Mouse (Mus musculus) kidney, embryonic 16.5 days (tissue): ENCODE measurements at regions not wholly inside any gene's neighbourhood (a gene's known extent, or its start where the extent isn't known, plus 50 kb on each side); places are given as distances from the start of the nearest gene placed in this dataset.

Source experiments
- ATAC-seq: fragments of 200-750 bp; cut with Nextera tagmentation; 2 replicates; pipeline ENCODE4 v1.8.0; 2017; ENCODE audit warnings: moderate TSS enrichment; ENCODE audit not compliant: low FRiP score, low TSS enrichment
- H3K27ac ChIP-seq: fragments of 300-500 bp; sonication (generic); 2 replicates; pipeline ENCODE4 v1.5.1; 2014; ENCODE audit warnings: low read length
- H3K27me3 ChIP-seq: fragments of 300-500 bp; sonication (generic); 2 replicates; pipeline ENCODE4 v1.6.1; 2014; ENCODE audit warnings: low read length, control low read depth, mixed read lengths; ENCODE audit not compliant: insufficient read depth
- H3K36me3 ChIP-seq: fragments of 300-500 bp; sonication (generic); 2 replicates; pipeline ENCODE4 v1.6.1; 2014; ENCODE audit warnings: low read length, control low read depth, mixed read lengths; ENCODE audit not compliant: insufficient read depth
- H3K4me1 ChIP-seq: fragments of 300-500 bp; sonication (generic); 2 replicates; pipeline ENCODE4 v1.6.1; 2014; ENCODE audit warnings: low read length, control low read depth, mixed read lengths; ENCODE audit not compliant: insufficient read depth
- H3K4me2 ChIP-seq: fragments of 300-500 bp; sonication (generic); replicated peaks from 2 replicates; pipeline ENCODE4 v1.6.1; 2014; ENCODE audit warnings: low read depth, low read length
- H3K4me3 ChIP-seq: fragments of 300-500 bp; sonication (generic); 2 replicates; pipeline ENCODE4 v1.5.1; 2014; ENCODE audit warnings: mild to moderate bottlenecking, low read length
- H3K9ac ChIP-seq: fragments of 300-500 bp; sonication (generic); replicated peaks from 2 replicates; pipeline ENCODE4 v1.6.1; 2014; ENCODE audit warnings: low read length
- H3K9me3 ChIP-seq: fragments of 300-500 bp; sonication (generic); 2 replicates; pipeline ENCODE4 v1.6.1; 2016; ENCODE audit warnings: low read length, control low read depth
- WGBS: fragments of 180-500 bp; shearing (Covaris S2); extraction: QIAGEN DNeasy Blood & Tissue Kit; methylation state at CpG from one replicate; pipeline ENCODE4 v1.1.7; 2014; 5-methylcytosine and 5-hydroxymethylcytosine counted together

DNA sequence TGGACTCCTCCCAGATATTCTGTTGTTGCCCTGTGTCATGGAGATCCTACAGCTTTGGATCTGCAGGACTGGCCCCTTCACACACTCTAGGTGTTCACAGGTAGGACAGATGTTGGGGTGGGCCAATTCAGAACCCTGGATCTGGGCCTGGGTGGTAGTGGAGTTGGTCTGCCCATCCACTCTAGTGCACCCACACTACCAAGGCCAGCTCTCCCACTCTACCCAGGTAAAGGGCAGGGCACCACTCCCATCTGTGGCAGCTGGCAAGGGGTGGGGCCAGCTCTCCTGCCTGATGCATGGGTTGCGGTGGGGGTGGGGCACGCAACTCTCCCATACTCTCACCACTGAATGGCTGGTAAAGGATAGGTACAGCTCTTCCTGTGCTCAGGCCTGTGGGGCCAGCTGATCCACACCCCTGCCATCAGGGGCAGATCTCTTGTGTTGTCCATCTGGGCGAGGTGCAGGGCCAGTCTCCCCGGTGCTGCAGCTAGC lies 76.5 kb downstream of the Gja1 start:
- H3K27me3 ChIP-seq, result no peaks in the 10 kb centered on the region
- H3K36me3 ChIP-seq, result no peaks in the 10 kb centered on the region
- ATAC-seq, result peak; percentile 39; the same call in 1 of the 2 replicates
- no peak overlapping the region for H3K27ac ChIP-seq
- no peak overlapping the region for H3K4me2 ChIP-seq
- no peaks in the 10 kb centered on the region for H3K4me1 ChIP-seq
- no peaks in the 10 kb centered on the region for H3K9me3 ChIP-seq
- H3K4me3 ChIP-seq, result no peak overlapping the region
- WGBS, result 95% methylated on average over 4 of the region's 4 CpGs
- no peak overlapping the region for H3K9ac ChIP-seq

DNA sequence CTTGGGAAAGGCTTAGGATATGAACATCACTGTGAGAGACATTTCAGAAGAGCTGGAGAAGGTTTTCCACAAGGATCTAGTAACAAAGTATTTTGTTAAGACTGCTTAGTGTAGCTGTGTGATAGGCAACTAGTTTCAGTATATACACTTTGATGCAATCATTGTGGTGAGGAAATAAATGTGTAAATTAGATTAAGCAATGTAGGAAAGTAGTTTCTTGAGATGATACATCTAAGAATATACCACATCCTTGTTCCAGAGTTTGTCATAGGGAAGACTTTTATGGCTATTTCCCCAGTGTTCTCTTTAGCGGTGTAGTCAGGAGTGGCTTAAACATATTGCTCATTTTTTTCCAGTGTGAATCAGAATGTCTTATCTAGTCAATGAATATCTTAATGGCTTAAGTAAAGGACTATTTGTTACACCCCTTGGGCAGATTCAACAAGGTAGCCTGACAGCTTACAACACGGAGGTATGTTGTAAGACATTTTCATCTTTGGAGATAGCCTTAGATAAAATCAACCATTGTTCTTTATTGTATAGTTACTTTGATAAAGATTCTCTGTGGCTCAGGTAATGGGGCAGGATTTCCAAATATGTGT lies 78.8 kb downstream of the Gja1 start:
- Histone ChIP-seq H3K9me3 (no peaks in the 10 kb centered on the region), H3K36me3 (no peaks in the 10 kb centered on the region), H3K4me3 (no peak overlapping the region), H3K4me1 (no peaks in the 10 kb centered on the region), H3K9ac (no peak overlapping the region), H3K27me3 (no peaks in the 10 kb centered on the region), H3K27ac (no peak overlapping the region), H3K4me2 (no peak overlapping the region)
- 87% methylated on average over 2 of the region's 2 CpGs for WGBS
- ATAC-seq, result no peak

DNA sequence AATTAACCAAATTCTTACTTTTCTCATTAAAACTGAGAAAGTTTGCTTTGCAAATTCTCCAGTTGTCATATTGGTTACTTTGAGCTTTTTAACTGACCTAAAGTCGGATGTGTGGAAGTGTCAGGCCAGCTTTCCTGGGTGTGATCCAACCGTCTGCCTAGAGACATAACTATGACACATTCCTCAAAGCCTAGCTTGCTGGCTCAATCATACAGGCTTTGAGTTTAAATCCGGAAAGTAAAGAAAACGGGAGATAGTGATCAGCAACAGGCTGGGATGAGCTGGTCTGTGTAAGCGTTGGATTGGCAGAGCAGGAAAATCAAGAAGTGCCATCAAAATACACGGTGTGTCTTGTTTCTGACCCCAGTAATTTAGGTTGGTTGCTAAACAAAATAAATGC lies 91.4 kb downstream of the Gja1 start:
- no peaks in the 10 kb centered on the region for H3K9me3 ChIP-seq
- peak overlapping the region; percentile 84 for H3K27ac ChIP-seq
- no peaks in the 10 kb centered on the region for H3K36me3 ChIP-seq
- H3K27me3 ChIP-seq, result no peaks in the 10 kb centered on the region
- peaks cover 6% of the 10 kb centered on the region for H3K4me1 ChIP-seq
- peak; percentile 35; the same call in 1 of the 2 replicates for ATAC-seq
- peak overlapping the region; percentile 62 for H3K4me2 ChIP-seq
- peak overlapping the region; percentile 58; the same call in 1 of the 2 replicates for H3K9ac ChIP-seq
- H3K4me3 ChIP-seq, result peak overlapping the region; percentile 44
- 11% methylated on average over 6 of the region's 6 CpGs for WGBS

DNA sequence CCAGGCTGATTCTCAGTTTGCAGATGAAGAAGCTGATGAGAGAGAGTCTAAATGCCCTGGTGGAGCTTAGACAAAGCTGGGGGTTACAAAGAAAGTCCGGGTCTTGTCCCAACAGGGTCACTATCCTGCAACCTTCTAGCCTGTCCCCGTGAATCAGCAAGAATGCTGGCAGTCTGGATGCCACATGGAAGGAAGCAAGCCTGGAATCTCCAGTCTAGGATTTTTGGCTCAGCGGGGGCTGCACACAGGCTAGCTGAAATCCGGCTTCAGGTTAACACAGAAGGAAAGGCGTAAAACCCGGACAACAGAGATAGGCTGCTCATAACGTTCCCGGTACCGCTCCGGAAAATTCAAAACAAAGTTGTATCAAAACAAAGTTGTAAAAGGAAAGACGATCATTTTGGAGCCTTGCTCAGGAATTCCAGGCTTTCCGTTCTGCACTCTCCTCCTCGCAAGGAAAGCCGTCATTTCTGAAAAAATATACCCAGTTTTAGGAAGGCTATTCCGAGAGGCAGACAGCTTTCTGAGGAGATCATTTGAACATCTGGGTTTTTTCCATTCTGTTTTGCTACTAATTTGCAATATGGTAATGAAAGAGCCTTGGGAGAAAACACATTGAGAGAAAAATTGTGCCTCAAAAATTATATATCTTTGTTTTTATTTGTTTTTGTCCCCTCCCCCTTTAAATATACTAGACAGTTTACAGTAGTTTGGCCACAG lies 92.0 kb downstream of the Gja1 start:
- Histone ChIP-seq H3K9ac (peak overlapping the region; percentile 58), H3K36me3 (no peaks in the 10 kb centered on the region), H3K4me1 (peaks cover 6% of the 10 kb centered on the region), H3K4me3 (peak overlapping the region; percentile 44), H3K27ac (peak overlapping the region; percentile 84), H3K27me3 (no peaks in the 10 kb centered on the region), H3K9me3 (no peaks in the 10 kb centered on the region), H3K4me2 (peak overlapping the region; percentile 62)
- 12% methylated on average over 15 of the region's 15 CpGs for WGBS
- peak; percentile 85 for ATAC-seq

DNA sequence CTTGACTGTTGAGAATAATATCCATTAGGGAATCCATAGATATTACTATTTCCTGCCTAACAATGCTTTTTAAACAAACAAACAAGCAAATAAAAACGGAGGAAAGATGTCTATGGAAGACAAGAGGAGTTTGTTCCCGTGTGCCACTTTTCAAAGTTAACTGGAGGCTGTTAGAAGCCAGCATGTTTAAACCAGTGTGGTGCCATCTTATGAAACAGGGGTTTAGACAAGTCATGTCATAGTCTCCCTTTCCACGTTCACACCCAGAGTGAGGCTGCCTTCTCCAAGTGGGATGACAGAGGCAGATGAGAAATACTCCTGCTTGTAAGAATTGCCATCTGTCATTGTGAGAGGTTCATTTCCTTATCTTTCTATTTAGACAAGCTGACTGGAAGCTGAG lies 92.8 kb downstream of the Gja1 start:
- WGBS, result 70% methylated on average over 3 of the region's 3 CpGs
- Histone ChIP-seq H3K4me1 (peaks cover 9% of the 10 kb centered on the region), H3K9me3 (no peaks in the 10 kb centered on the region), H3K36me3 (no peaks in the 10 kb centered on the region), H3K4me3 (no peak overlapping the region), H3K4me2 (no peak overlapping the region), H3K27me3 (no peaks in the 10 kb centered on the region), H3K27ac (no peak overlapping the region), H3K9ac (no peak overlapping the region)
- ATAC-seq, result no peak

DNA sequence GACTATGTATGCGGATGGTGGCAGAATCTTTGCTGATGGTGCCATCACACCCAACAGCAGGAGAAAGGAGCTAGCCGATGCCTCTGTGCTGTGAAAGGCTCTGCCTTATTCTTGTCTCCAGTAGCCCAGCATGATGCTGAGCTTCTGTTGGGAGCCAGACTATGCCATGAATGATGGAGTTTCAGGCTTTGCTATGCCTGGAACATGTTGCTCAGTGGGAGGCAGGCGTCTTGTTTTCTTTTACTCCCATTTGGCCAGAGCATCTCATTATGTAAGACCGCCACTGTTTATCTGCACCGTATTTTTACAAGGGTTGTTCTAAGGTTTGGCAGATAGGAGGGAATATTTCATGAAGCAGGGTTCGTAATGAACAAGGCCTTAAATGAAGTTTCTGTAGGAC lies 97.8 kb downstream of the Gja1 start:
- no peaks in the 10 kb centered on the region for H3K36me3 ChIP-seq
- no peaks in the 10 kb centered on the region for H3K27me3 ChIP-seq
- H3K4me1 ChIP-seq, result 0 out of 2 replicates have a peak, but pooled peaks cover 3% of the 10 kb centered on the region
- H3K9me3 ChIP-seq, result no peaks in the 10 kb centered on the region
- H3K4me3 ChIP-seq, result no peak overlapping the region
- WGBS, result 41% methylated on average over 6 of the region's 6 CpGs
- peak; percentile 71 for ATAC-seq
- no peak overlapping the region for H3K4me2 ChIP-seq
- no peak overlapping the region for H3K9ac ChIP-seq
- no peak overlapping the region for H3K27ac ChIP-seq

DNA sequence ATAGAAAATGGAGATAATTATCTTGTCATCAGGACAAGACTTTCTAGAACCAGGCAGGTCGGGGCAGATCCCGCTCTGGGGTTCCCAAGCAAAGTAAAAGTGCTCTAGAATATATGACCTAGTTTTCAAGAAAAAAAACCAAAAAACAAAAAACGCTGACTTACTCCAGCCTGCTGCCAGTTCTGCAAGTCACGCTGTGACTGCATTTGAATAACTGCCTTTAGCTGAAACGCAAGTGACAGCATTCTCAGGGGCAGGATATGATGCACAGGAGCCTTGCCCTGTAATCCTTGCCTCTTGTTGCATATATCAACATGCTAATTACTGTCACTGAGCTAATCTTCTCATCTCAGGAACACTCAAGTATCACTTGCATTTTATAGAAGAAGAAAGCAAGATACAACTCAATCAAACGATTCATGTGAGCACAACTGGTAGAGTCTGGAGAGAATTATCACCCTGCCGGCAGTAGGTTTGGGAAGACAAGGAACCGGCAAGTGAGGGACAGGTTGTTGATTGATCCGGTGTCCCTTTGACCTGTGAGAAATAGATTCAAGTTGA lies 105.1 kb downstream of the Gja1 start:
- Histone ChIP-seq H3K4me3 (no peak overlapping the region), H3K36me3 (no peaks in the 10 kb centered on the region), H3K9ac (no peak overlapping the region), H3K9me3 (no peaks in the 10 kb centered on the region), H3K27me3 (no peaks in the 10 kb centered on the region), H3K4me2 (no peak overlapping the region), H3K27ac (no peak overlapping the region), H3K4me1 (no peaks in the 10 kb centered on the region)
- ATAC-seq, result no peak
- 57% methylated on average over 9 of the region's 9 CpGs for WGBS

DNA sequence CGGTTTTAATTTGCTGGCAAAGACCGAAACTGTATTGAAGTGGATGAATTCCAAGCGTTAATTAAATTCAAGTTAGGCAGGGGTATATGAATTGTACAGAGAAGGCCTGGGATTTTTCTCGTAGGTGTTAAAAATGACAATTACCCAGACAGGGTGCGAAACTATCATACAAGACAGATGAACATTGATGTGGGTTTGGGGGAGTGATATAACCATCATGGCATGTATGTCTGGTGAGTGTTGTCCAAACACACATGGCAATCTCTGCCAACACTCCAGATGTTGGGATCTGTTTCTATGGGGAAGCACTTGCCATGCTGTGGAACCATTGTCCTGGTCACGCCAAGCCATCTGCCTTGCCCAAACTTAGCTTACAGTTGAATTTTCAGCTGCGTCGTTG lies 107.8 kb downstream of the Gja1 start:
- WGBS, result 92% methylated on average over 8 of the region's 8 CpGs
- H3K27ac ChIP-seq, result no peak overlapping the region
- H3K4me1 ChIP-seq, result no peaks in the 10 kb centered on the region
- H3K27me3 ChIP-seq, result no peaks in the 10 kb centered on the region
- H3K9ac ChIP-seq, result no peak overlapping the region
- ATAC-seq, result no peak
- H3K9me3 ChIP-seq, result no peaks in the 10 kb centered on the region
- no peak overlapping the region for H3K4me3 ChIP-seq
- H3K36me3 ChIP-seq, result no peaks in the 10 kb centered on the region
- H3K4me2 ChIP-seq, result no peak overlapping the region

DNA sequence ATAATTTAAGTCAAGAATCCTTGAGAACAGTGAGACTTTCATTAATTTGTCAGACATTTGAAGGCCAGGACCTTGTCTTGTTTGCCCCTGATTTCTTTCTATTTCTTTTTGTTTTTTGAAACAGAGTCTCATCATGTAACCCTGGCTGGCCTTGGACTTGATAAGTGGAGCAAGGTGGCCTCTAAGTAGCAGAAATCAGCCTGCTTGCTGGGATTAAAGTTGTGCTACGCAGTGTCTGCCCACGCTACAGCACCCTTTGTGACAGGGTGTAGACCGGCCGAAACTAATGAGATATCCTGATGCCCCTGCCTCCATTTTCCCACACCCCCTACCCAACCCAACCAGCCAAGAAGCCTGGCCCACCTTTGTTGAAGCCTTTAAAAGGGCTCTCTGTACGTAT lies 108.6 kb downstream of the Gja1 start:
- Histone ChIP-seq H3K27me3 (no peaks in the 10 kb centered on the region), H3K36me3 (no peaks in the 10 kb centered on the region), H3K27ac (no peak overlapping the region), H3K4me3 (no peak overlapping the region), H3K4me2 (no peak overlapping the region), H3K9me3 (no peaks in the 10 kb centered on the region), H3K4me1 (no peaks in the 10 kb centered on the region), H3K9ac (no peak overlapping the region)
- no peak for ATAC-seq
- WGBS, result 97% methylated on average over 5 of the region's 5 CpGs

DNA sequence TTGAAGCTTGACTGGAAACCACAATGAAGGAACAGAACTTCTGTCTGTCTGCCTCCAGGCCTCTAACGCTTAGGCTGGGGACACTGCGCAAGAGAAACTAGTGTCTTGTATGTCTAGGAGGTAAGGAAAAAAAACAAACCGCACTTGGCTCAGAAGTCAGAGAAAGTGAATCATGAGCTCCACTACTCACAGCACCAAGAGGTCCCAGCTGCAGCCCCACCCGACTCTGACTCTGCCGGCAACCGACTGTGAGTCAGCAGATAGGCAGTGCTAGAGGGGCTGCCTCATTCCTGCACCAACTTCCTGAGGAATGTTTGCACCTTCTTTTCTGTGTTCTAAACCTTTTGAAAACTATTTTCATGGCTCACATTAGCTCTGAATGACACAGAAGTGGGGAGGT lies 109.5 kb downstream of the Gja1 start:
- Histone ChIP-seq H3K27ac (no peak overlapping the region), H3K4me3 (no peak overlapping the region), H3K36me3 (no peaks in the 10 kb centered on the region), H3K27me3 (no peaks in the 10 kb centered on the region), H3K4me2 (no peak overlapping the region), H3K9me3 (no peaks in the 10 kb centered on the region), H3K9ac (no peak overlapping the region), H3K4me1 (no peaks in the 10 kb centered on the region)
- WGBS, result 39% methylated on average over 6 of the region's 6 CpGs
- ATAC-seq, result peak; percentile 15; the same call in 1 of the 2 replicates
